Mouse (Mus musculus) CH12.LX (cell line): ENCODE measurements around the gene Mtfp1. TPM values are rescaled to one million over a fixed set of nuclear protein-coding genes. Genes with fewer than 3 reads are reported as not detected.

ENCODE experiments used
- DNase-seq: peaks from one replicate; pipeline ENCODE4 v3.0.0-alpha.2; 2013; ENCODE audit errors: extremely low read depth
- H3K27ac ChIP-seq: 2 replicates; pipeline ENCODE4 v1.5.1; 2012; ENCODE audit warnings: low read depth, mild to moderate bottlenecking, control low read depth, moderate library complexity; ENCODE audit not compliant: insufficient read depth
- H3K27me3 ChIP-seq: replicated peaks from 2 replicates; pipeline ENCODE3; 2012; ENCODE audit warnings: inconsistent platforms
- H3K36me3 ChIP-seq, 2 experiments: replicated peaks in 1 of 2; 2 replicates each; pipeline versions ENCODE3 to v1.6.1; 2012; ENCODE audit warnings: inconsistent platforms in 1 of 2, low read length in 1 of 2, mild to moderate bottlenecking in 1 of 2, mixed read lengths in 1 of 2, moderate library complexity in 1 of 2; ENCODE audit not compliant: control insufficient read depth in 1 of 2, insufficient read depth in 1 of 2
- H3K4me1 ChIP-seq, 2 experiments: 2 replicates each; pipeline ENCODE4 v1.6.1; 2012; ENCODE audit warnings: inconsistent platforms in 1 of 2, moderate library complexity in 1 of 2; ENCODE audit not compliant: insufficient read depth in 2 of 2, control insufficient read depth in 1 of 2
- H3K4me2 ChIP-seq: 2 replicates; pipeline ENCODE4 v1.6.1; 2012; ENCODE audit warnings: low read depth, mild to moderate bottlenecking, control low read depth; ENCODE audit not compliant: poor library complexity, insufficient read depth, severe bottlenecking
- H3K4me3 ChIP-seq, 3 experiments: fragments of 150-350 bp in 1 of 3; sonication (generic) in 1 of 3; replicated peaks in 1 of 3; 2 replicates each; pipeline versions ENCODE3 to v1.5.1; 2011 to 2012; ENCODE audit warnings: low read depth in 2 of 3, low read length in 2 of 3, mild to moderate bottlenecking in 2 of 3, moderate library complexity in 2 of 3, control low read depth in 1 of 3, improper control_type of control experiment in 1 of 3, inconsistent platforms in 1 of 3, mixed read lengths in 1 of 3; ENCODE audit not compliant: poor library complexity in 1 of 3
- H3K79me2 ChIP-seq: replicated peaks from 2 replicates; pipeline ENCODE4 v1.6.1; 2012; ENCODE audit warnings: mild to moderate bottlenecking, moderate library complexity; ENCODE audit not compliant: control insufficient read depth, poor library complexity, insufficient read depth, severe bottlenecking; ENCODE audit errors: extremely low read depth
- H3K9ac ChIP-seq: 2 replicates; pipeline ENCODE4 v1.6.1; 2012; ENCODE audit warnings: low read depth, mild to moderate bottlenecking, control low read depth, moderate library complexity; ENCODE audit not compliant: insufficient read depth
- H3K9me3 ChIP-seq: replicated peaks from 2 replicates; pipeline ENCODE3; 2012; ENCODE audit warnings: low read length, inconsistent platforms, mixed read lengths
- BHLHE40 ChIP-seq: IDR thresholded peaks from 2 replicates; pipeline ENCODE4 v1.6.1; 2011; ENCODE audit warnings: mild to moderate bottlenecking, low read depth, low read length, improper control_type of control experiment
- CHD1 ChIP-seq: IDR thresholded peaks from 2 replicates; pipeline ENCODE4 v1.6.1; 2012; ENCODE audit warnings: low read depth, low read length, improper control_type of control experiment, inconsistent platforms
- CHD2 ChIP-seq: IDR thresholded peaks from 2 replicates; pipeline ENCODE4 v1.6.1; 2011; ENCODE audit warnings: low read length, improper control_type of control experiment
- E2F4 ChIP-seq: IDR thresholded peaks from 2 replicates; pipeline ENCODE4 v1.6.1; 2011; ENCODE audit warnings: low read depth, low read length, improper control_type of control experiment; ENCODE audit not compliant: insufficient replicate concordance
- ELF1 ChIP-seq: IDR thresholded peaks from 2 replicates; pipeline ENCODE4 v1.6.1; 2014; ENCODE audit warnings: low read depth, mild to moderate bottlenecking, inconsistent platforms, low read length, improper control_type of control experiment
- EP300 ChIP-seq: IDR thresholded peaks from 2 replicates; pipeline ENCODE4 v1.6.1; 2011; ENCODE audit warnings: low read length, improper control_type of control experiment
- ETS1 ChIP-seq: conservative IDR thresholded peaks from 2 replicates; pipeline ENCODE4 v1.6.1; 2012; ENCODE audit warnings: low read depth, mild to moderate bottlenecking, inconsistent platforms, low read length, improper control_type of control experiment, moderate library complexity
- GABPA ChIP-seq: IDR thresholded peaks from 2 replicates; pipeline ENCODE4 v1.6.1; 2012; ENCODE audit warnings: low read depth, low read length, improper control_type of control experiment, inconsistent platforms; ENCODE audit not compliant: insufficient replicate concordance
- HCFC1 ChIP-seq: IDR thresholded peaks from 2 replicates; pipeline ENCODE4 v1.6.1; 2012; ENCODE audit warnings: low read depth, mild to moderate bottlenecking, inconsistent platforms, low read length, improper control_type of control experiment
- JUN ChIP-seq: IDR thresholded peaks from 2 replicates; pipeline ENCODE4 v1.6.1; 2011; ENCODE audit warnings: low read depth, mild to moderate bottlenecking, low read length, improper control_type of control experiment, moderate library complexity; ENCODE audit not compliant: insufficient read depth
- KAT2A ChIP-seq: IDR thresholded peaks from 2 replicates; pipeline ENCODE4 v1.6.1; 2012; ENCODE audit warnings: low read length, improper control_type of control experiment, inconsistent platforms; ENCODE audit not compliant: insufficient replicate concordance
- MAFK ChIP-seq: IDR thresholded peaks from 2 replicates; pipeline ENCODE4 v1.6.1; 2011; ENCODE audit warnings: low read length, improper control_type of control experiment; ENCODE audit not compliant: insufficient replicate concordance
- MAZ ChIP-seq: IDR thresholded peaks from 2 replicates; pipeline ENCODE4 v1.6.1; 2012; ENCODE audit warnings: low read depth, mild to moderate bottlenecking, inconsistent platforms, low read length, improper control_type of control experiment, moderate library complexity
- MEF2A ChIP-seq: IDR thresholded peaks from 2 replicates; pipeline ENCODE4 v1.6.1; 2014; ENCODE audit warnings: low read depth, mild to moderate bottlenecking, inconsistent platforms, low read length, improper control_type of control experiment, borderline replicate concordance
- MXI1 ChIP-seq: IDR thresholded peaks from 2 replicates; pipeline ENCODE4 v1.6.1; 2011; ENCODE audit warnings: mild to moderate bottlenecking, low read depth, low read length, improper control_type of control experiment
- MYC ChIP-seq: IDR thresholded peaks from 2 replicates; pipeline ENCODE4 v1.6.1; 2011; ENCODE audit warnings: low read depth, mild to moderate bottlenecking, improper control_type of control experiment, low read length
- NELFE ChIP-seq: IDR thresholded peaks from 2 replicates; pipeline ENCODE4 v1.6.1; 2011; ENCODE audit warnings: low read depth, low read length, improper control_type of control experiment
- PAX5 ChIP-seq: IDR thresholded peaks from 2 replicates; pipeline ENCODE4 v1.6.1; 2012; ENCODE audit warnings: low read length, inconsistent platforms, mixed read lengths
- POLR2A ChIP-seq: IDR thresholded peaks from 2 replicates; pipeline ENCODE4 v1.6.1; 2011; ENCODE audit warnings: low read depth, mild to moderate bottlenecking, improper control_type of control experiment, low read length
- RAD21 ChIP-seq: IDR thresholded peaks from 2 replicates; pipeline ENCODE4 v1.6.1; 2011; ENCODE audit warnings: low read depth, mild to moderate bottlenecking, low read length, improper control_type of control experiment, moderate library complexity
- RCOR1 ChIP-seq: conservative IDR thresholded peaks from 2 replicates; pipeline ENCODE4 v1.6.1; 2012; ENCODE audit warnings: low read depth, mild to moderate bottlenecking, inconsistent platforms, low read length, improper control_type of control experiment
- SIN3A ChIP-seq: IDR thresholded peaks from 2 replicates; pipeline ENCODE4 v1.6.1; 2012; ENCODE audit warnings: low read length, improper control_type of control experiment, inconsistent platforms
- SMC3 ChIP-seq: IDR thresholded peaks from 2 replicates; pipeline ENCODE4 v1.6.1; 2011; ENCODE audit warnings: low read depth, low read length, improper control_type of control experiment
- TBP ChIP-seq: conservative IDR thresholded peaks from 2 replicates; pipeline ENCODE4 v1.6.1; 2011; ENCODE audit warnings: low read depth, low read length, improper control_type of control experiment
- TCF12 ChIP-seq: IDR thresholded peaks from 2 replicates; pipeline ENCODE4 v1.6.1; 2014; ENCODE audit warnings: low read depth, mild to moderate bottlenecking, inconsistent platforms, low read length, improper control_type of control experiment
- UBTF ChIP-seq: IDR thresholded peaks from 2 replicates; pipeline ENCODE4 v1.6.1; 2012; ENCODE audit warnings: low read depth, mild to moderate bottlenecking, inconsistent platforms, low read length, improper control_type of control experiment, moderate library complexity
- USF1 ChIP-seq: IDR thresholded peaks from 2 replicates; pipeline ENCODE4 v1.6.1; 2014; ENCODE audit warnings: low read depth, mild to moderate bottlenecking, inconsistent platforms, low read length, improper control_type of control experiment
- USF2 ChIP-seq: conservative IDR thresholded peaks from 2 replicates; pipeline ENCODE4 v1.6.1; 2011; ENCODE audit warnings: low read depth, low read length, improper control_type of control experiment
- ZC3H11A ChIP-seq: IDR thresholded peaks from 2 replicates; pipeline ENCODE4 v1.6.1; 2012; ENCODE audit warnings: low read depth, mild to moderate bottlenecking, inconsistent platforms, low read length, improper control_type of control experiment
- ZKSCAN1 ChIP-seq: IDR thresholded peaks from 2 replicates; pipeline ENCODE4 v1.6.1; 2012; ENCODE audit warnings: low read depth, inconsistent platforms, low read length, improper control_type of control experiment, borderline replicate concordance
- ZMIZ1 ChIP-seq: IDR thresholded peaks from 2 replicates; pipeline ENCODE4 v1.6.1; 2012; ENCODE audit warnings: low read depth, mild to moderate bottlenecking, inconsistent platforms, low read length, improper control_type of control experiment
- ZNF384 ChIP-seq: IDR thresholded peaks from 2 replicates; pipeline ENCODE4 v1.6.1; 2012; ENCODE audit warnings: low read depth, low read length, improper control_type of control experiment, inconsistent platforms
- dilution Hi-C: fragments of 300-500 bp; cut with MboI; formaldehyde crosslinking; loops from 2 replicates; pipeline ENCODE4 v1.14.3; 2020; ENCODE audit warnings: low sequenced_read_pairs; ENCODE audit not compliant: extremely low pct_unique_long_range_greater_than_20kb, extremely low pct_ligation_motif_present
- in situ Hi-C: fragments of 300-500 bp; cut with MboI; formaldehyde crosslinking; loops from 3 replicates; pipeline ENCODE4 v1.14.3; 2019; ENCODE audit warnings: low sequenced_read_pairs, low pct_ligation_motif_present, low pct_unique_long_range_greater_than_20kb, mixed read lengths
- polyA plus RNA-seq: library from polyadenylated mRNA; unstranded; fragments of >175 nt; gene quantifications from 2 replicates; pipeline ENCODE4 v1.2.1, GENCODE M21; 2012; ENCODE audit warnings: low read depth; ENCODE audit not compliant: insufficient read length
- total RNA-seq, 2 experiments: library from RNA; depleted of rRNA; stranded (reverse); fragments of 300-350 nt in 1 of 2; fragments of >200 nt in 1 of 2; gene quantifications; 2 replicates each; pipeline ENCODE4 v1.2.3; 2012 to 2014

Mtfp1 gene
- total and polyA plus RNA-seq, 3 experiments: 22.1 to 30.0 (median 27.7) TPM

DNA sequence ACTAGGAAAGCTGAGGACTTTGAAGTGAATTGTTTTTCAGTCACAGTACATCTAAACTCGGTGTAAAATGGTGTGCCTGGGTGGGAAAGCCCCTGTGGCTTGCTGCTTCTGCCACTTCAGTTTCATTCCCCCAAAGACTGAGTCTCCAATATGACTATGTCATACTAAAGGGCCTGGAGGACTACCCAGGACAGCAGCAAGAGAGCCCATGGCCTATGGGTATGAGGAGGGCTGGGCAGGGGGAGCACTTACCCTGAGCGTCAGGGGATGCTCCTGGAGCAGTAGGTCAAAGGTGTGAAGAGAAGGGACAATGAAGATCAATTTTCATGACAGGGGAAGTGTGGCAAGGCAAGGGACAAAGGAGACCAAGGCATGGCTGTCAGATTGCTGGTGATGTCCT lies 43.7 kb upstream of the Mtfp1 start (continued):
- TF ChIP-seq POLR2A: no peak; the same call in 1 of the 2 replicates
- TF ChIP-seq MYC: peak; percentile 65
- TF ChIP-seq BHLHE40: no peak; the same call in 1 of the 2 replicates
- TF ChIP-seq SMC3: 0 out of 2 replicates have a peak, but pooled peaks have one; percentile 5
- no peak for TF ChIP-seq KAT2A
- TF ChIP-seq ETS1: 0 out of 2 replicates have a peak, but pooled peaks have one; percentile 27
- no peak; the same call in 1 of the 2 replicates for TF ChIP-seq UBTF
- TF ChIP-seq ZMIZ1: no peak
- no peak for TF ChIP-seq ZNF384
- TF ChIP-seq MXI1: peak; percentile 51; the same call in 1 of the 2 replicates
- TF ChIP-seq CHD2: no peak; the same call in 1 of the 2 replicates
- 0 out of 2 replicates have a peak, but pooled peaks have one; percentile 22 for TF ChIP-seq SIN3A
- TF ChIP-seq NELFE: no peak; the same call in 1 of the 2 replicates
- TF ChIP-seq ELF1: peak; percentile 24; the same call in 1 of the 2 replicates
- no peak for TF ChIP-seq RAD21
- peak; percentile 56 for TF ChIP-seq TCF12
- TF ChIP-seq HCFC1: no peak; the same call in 1 of the 2 replicates
- TF ChIP-seq TBP: peak; percentile 75
- TF ChIP-seq, all 38 proteins: peak for 16

DNA sequence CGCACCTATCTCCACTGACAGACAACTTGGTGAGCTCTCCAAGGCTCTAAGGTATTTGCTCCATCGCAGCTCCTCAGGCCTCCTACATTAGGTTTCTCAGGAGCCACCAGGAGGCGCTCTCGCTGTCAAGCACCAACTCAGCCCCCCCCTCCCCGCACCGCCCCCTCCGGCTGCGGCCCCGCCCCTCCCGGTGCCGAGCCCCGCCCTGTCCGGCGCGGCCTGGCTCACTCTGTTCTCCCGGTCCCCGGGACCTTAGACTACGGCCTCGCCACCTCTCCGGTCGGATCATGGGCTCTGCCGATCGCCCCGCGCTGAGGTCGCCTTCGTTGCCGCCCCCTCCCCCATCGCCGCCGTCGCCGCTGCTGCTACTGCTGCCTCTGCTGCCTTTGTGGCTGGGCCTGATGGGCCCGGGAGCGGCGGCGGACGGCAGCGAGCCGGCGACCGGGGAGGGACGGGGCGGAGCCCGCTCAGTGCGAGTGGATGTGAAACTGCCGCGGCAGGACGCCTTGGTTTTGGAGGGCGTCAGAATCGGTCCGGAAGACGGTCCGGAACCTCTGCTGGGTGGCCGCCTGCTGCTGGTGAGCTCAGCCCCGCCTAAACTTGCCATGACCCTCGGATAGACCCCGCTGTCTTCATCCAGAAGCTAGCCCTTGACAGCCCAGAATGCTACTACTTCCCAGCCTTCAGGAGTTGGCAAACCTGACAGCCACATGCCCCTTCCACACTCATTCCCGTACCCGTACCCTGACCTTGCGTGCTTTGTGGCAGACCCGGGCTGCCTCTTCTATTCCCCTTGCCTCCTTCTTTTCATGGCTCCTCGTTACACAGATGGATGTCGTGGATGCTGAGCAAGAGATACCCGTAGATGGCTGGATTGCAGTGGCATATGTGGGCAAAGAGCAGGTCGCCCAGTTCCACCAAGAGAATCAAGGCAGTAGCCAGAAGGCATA lies 40.0 kb upstream of the Mtfp1 start, which contains the start of gene Rnf215:
Gene Rnf215, plus strand, starts transcription at position 217 of the 950 bp plus-strand sequence.
- Histone ChIP-seq H3K4me1 (peaks cover 31 to 55% of the 10 kb centered on the region in 2 experiments), H3K4me2 (peak within 1 kb of the TSS; percentile 80), H3K9ac (peak within 1 kb of the TSS; percentile 85), H3K79me2 (peaks cover 20% of the 10 kb centered on the region), H3K27ac (peak within 1 kb of the TSS; percentile 82), H3K4me3 (peak within 1 kb of the TSS; percentile 76 to 84 (median 82)), H3K9me3 (peaks cover 4% of the 10 kb centered on the region), H3K27me3 (no peaks in the 10 kb centered on the region), H3K36me3 (peaks cover 13 to 29% of the 10 kb centered on the region in 2 experiments)
- DNase-seq: peak; percentile 96
- in situ Hi-C loops (loop anchor here (5.0 kb wide), 1 partner anchor 72 kb away; no protein-coding TSS in a partner anchor), dilution Hi-C loops (no loop called here)
- TF ChIP-seq PAX5: no peak
- peak; percentile 62 for TF ChIP-seq MEF2A
- TF ChIP-seq UBTF: peak; percentile 96
- no peak for TF ChIP-seq USF2
- TF ChIP-seq MXI1: peak; percentile 40; the same call in 1 of the 2 replicates
- no peak for TF ChIP-seq ZKSCAN1
- TF ChIP-seq MAFK: no peak
- TF ChIP-seq ZMIZ1: peak; percentile 82
- TF ChIP-seq JUN: no peak
- no peak for TF ChIP-seq E2F4
- TF ChIP-seq HCFC1: peak; percentile 64
- TF ChIP-seq GABPA: no peak
- peak; percentile 46 for TF ChIP-seq SMC3
- TF ChIP-seq CHD2: peak; percentile 10; the same call in 1 of the 2 replicates
- peak; percentile 92 for TF ChIP-seq NELFE
- 0 out of 2 replicates have a peak, but pooled peaks have one; percentile 56 for TF ChIP-seq CHD1
- TF ChIP-seq USF1: no peak
- TF ChIP-seq RCOR1: no peak
- TF ChIP-seq EP300: no peak
- no peak for TF ChIP-seq ETS1
- peak; percentile 84; the same call in 1 of the 2 replicates for TF ChIP-seq MAZ
- no peak for TF ChIP-seq ZC3H11A
- peak; percentile 35; the same call in 1 of the 2 replicates for TF ChIP-seq KAT2A
